Mouse (Mus musculus): ENCODE measurements around the gene Ccdc103. TPM values are rescaled to one million over a fixed set of nuclear protein-coding genes. Genes with fewer than 3 reads are reported as not detected.
A peak's percentile ranks its signal among the peaks of the same experiment; 100 is the strongest.

Ccdc103 gene
- polyA plus RNA-seq, 1 experiment from 2014 or later = 0.94 TPM

DNA sequence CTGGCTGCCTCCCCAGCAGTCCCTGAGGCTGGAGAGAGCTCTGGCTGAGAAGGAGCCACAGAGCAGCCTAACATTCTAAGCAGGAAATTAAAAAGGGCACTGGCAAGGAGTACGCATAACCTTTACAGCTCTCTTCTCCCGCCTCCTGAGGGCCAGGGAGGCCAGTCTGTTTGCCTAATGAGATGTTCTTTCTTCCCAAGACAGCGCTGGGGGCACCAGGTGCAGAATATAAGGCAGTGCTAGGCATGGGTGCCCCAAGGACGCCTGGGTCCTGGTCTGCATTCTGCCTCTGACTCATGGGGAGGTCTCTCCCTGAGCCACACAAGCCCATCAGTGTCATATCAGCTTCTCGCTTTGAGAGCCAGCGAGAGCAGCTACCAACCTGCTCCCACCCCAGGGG is 40.5 kb downstream of the Ccdc103 start:
- WGBS = 73% methylated on average over 6 of the region's 6 CpGs

DNA sequence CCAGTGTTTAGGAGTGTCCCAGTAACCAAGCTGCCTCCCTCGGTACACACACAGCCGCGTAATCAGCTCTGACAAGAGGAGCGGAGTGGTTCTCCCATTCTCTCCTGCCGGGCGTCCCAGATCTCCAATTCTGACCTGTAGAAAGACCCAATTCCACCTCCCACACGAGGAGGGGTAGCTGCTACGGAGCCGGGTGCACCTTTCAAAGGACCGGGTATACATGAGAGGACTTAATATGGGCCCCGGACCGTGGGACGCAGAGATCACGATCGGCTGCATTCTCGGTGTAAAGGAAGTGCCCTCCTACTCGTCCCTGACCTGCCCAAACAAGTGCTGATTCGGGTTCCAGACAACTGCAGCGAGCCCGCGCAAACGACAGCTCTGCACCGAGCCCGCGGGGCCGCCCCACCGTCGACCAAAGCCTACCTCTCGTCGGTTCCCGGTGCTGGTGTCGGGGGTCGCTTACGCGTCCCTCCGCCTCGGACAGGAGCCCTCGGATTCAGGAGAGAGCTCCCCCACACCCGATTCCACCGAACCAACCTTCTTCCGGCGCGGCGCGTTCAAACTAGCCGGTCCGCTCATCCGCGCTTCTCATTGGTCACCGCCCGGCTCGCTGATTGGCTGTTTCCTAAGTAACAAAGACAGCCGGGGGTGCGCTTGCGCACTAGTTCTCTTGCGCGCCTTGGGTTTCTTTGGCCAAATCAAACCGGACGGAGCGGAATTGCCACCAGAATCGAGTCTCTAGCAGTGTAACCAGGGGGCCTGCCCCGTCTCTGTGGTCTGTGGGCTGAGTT is 43.8 kb downstream of the Ccdc103 start, which contains the start of gene Kif18b:
Gene Kif18b (minus strand): TSS at position 568 of the 794 bp plus-strand sequence.
- peak within 1 kb of the TSS; percentile 72 for H3K4me2 ChIP-seq (ENCODE audit: low read depth, low read length)
- peak within 1 kb of the TSS; percentile 84 for H3K4me3 ChIP-seq (replicated peaks; ENCODE audit: low read length)
- H3K27me3 ChIP-seq (ENCODE audit: control insufficient read depth, insufficient read depth, low read length) = no peaks in the 10 kb centered on the region
- H3K27ac ChIP-seq (ENCODE audit: low read length) = peak within 1 kb of the TSS; percentile 94
- H3K9me3 ChIP-seq (replicated peaks; ENCODE audit: control insufficient read depth, low read length) = no peaks in the 10 kb centered on the region
- peaks cover 17% of the 10 kb centered on the region; the same call in 1 of the 2 replicates for H3K4me1 ChIP-seq (ENCODE audit: control insufficient read depth, insufficient read depth, low read length)
- H3K36me3 ChIP-seq (ENCODE audit: control insufficient read depth, insufficient read depth, low read length) = no peaks in the 10 kb centered on the region
- under 1% methylated on average over 62 of the region's 62 CpGs for WGBS
- peak; percentile 95 for ATAC-seq (ENCODE audit: insufficient read depth, low FRiP score)
- H3K9ac ChIP-seq (ENCODE audit: low read length) = peak within 1 kb of the TSS; percentile 83

More for the DNA sequence above, 40.5 kb downstream of the Ccdc103 start:
- H3K27ac ChIP-seq (ENCODE audit: low read length) = no peak overlapping the region
- H3K9ac ChIP-seq (ENCODE audit: low read length) = peak overlapping the region; percentile 35; the same call in 1 of the 2 replicates
- H3K27me3 ChIP-seq (ENCODE audit: control insufficient read depth, insufficient read depth, low read length) = no peaks in the 10 kb centered on the region
- H3K36me3 ChIP-seq (ENCODE audit: control insufficient read depth, insufficient read depth, low read length) = no peaks in the 10 kb centered on the region
- H3K9me3 ChIP-seq (replicated peaks; ENCODE audit: control insufficient read depth, low read length) = no peaks in the 10 kb centered on the region
- H3K4me3 ChIP-seq (replicated peaks; ENCODE audit: low read length) = no peak overlapping the region
- H3K4me2 ChIP-seq (ENCODE audit: low read depth, low read length) = no peak overlapping the region
- ATAC-seq (ENCODE audit: insufficient read depth, low FRiP score) = no peak
- peaks cover 17% of the 10 kb centered on the region; the same call in 1 of the 2 replicates for H3K4me1 ChIP-seq (ENCODE audit: control insufficient read depth, insufficient read depth, low read length)

DNA sequence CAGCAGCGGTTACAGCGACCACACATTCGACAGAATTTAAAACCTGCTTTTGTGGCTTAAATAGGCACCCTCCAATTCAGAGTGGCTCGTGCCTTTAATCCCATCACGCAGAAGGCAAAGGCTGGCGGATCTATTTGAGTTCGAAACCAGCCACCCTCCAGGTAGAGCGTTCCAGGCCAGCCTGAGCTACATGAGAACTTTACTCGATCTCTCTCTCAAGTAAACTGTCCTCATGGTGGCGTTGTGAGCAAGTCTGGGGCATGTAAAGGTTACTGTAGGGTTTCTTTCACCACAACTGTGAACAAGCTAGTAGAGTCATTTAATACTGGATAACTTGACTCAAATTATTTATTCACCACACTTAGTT is 44.3 kb downstream of the Ccdc103 start:
- peak; percentile 16; the same call in 1 of the 2 replicates for ATAC-seq (ENCODE audit: insufficient read depth, low FRiP score)
- 1% methylated on average over 10 of the region's 10 CpGs for WGBS

DNA sequence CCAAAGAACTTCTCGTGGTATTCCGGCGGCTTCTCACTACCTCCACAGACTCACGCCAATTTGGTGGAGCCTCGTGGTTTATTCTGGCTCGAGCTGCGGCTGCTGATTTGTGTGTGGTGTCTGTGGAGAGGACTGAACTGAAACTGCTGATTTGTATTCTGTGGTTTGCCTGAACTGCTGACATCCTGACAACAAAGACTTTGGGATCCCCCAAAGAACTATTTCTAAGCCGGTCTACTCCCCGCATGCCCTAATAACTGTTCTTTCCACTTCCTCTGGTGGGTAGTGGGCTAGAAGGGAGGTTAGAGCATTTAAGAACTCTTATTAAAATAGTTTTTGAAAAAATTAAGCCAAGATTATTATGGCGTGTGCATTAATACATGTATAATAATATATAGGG is 49.7 kb downstream of the Ccdc103 start:
- Histone ChIP-seq H3K9me3 (replicated peaks; ENCODE audit: control insufficient read depth, low read length) (no peaks in the 10 kb centered on the region), H3K4me3 (replicated peaks; ENCODE audit: low read length) (no peak overlapping the region), H3K9ac (ENCODE audit: low read length) (no peak overlapping the region), H3K27me3 (ENCODE audit: control insufficient read depth, insufficient read depth, low read length) (no peaks in the 10 kb centered on the region), H3K4me1 (ENCODE audit: control insufficient read depth, insufficient read depth, low read length) (no peaks in the 10 kb centered on the region), H3K4me2 (ENCODE audit: low read depth, low read length) (no peak overlapping the region), H3K27ac (ENCODE audit: low read length) (no peak overlapping the region), H3K36me3 (ENCODE audit: control insufficient read depth, insufficient read depth, low read length) (no peaks in the 10 kb centered on the region)
- ATAC-seq (ENCODE audit: insufficient read depth, low FRiP score) = no peak
- WGBS = 87% methylated on average over 10 of the region's 10 CpGs

More for the DNA sequence above, 44.3 kb downstream of the Ccdc103 start:
- H3K9ac ChIP-seq (ENCODE audit: low read length) = peak overlapping the region; percentile 78
- peak overlapping the region; percentile 94 for H3K27ac ChIP-seq (ENCODE audit: low read length)
- no peaks in the 10 kb centered on the region for H3K9me3 ChIP-seq (replicated peaks; ENCODE audit: control insufficient read depth, low read length)
- no peaks in the 10 kb centered on the region for H3K27me3 ChIP-seq (ENCODE audit: control insufficient read depth, insufficient read depth, low read length)
- H3K4me2 ChIP-seq (ENCODE audit: low read depth, low read length) = peak overlapping the region; percentile 72
- peak overlapping the region; percentile 84 for H3K4me3 ChIP-seq (replicated peaks; ENCODE audit: low read length)
- H3K4me1 ChIP-seq (ENCODE audit: control insufficient read depth, insufficient read depth, low read length) = peaks cover 17% of the 10 kb centered on the region; the same call in 1 of the 2 replicates
- no peaks in the 10 kb centered on the region for H3K36me3 ChIP-seq (ENCODE audit: control insufficient read depth, insufficient read depth, low read length)

Other genes starting within 250 kb of the Ccdc103 start
- 0.40 and 0.79 TPM in 2 replicates for gene Meioc, start 217.5 kb upstream of the Ccdc103 start, polyA plus RNA-seq (2015; fragmentation: Nextera tagmentation; extraction: Ambion mirVana)
- gene Ccdc43, start 183.4 kb upstream of the Ccdc103 start, polyA plus RNA-seq (2015; fragmentation: Nextera tagmentation; extraction: Ambion mirVana) = 39.8 and 44.6 TPM in 2 replicates
- 4.5 and 5.2 TPM in 2 replicates for gene Adam11, start 119.8 kb upstream of the Ccdc103 start, polyA plus RNA-seq (2015; fragmentation: Nextera tagmentation; extraction: Ambion mirVana)
- 30.1 and 38.5 TPM in 2 replicates for gene Gjc1, start 61.5 kb upstream of the Ccdc103 start, polyA plus RNA-seq (2015; fragmentation: Nextera tagmentation; extraction: Ambion mirVana)
- 1.2 and 1.4 TPM in 2 replicates for gene Higd1b, start 45.4 kb upstream of the Ccdc103 start, polyA plus RNA-seq (2015; fragmentation: Nextera tagmentation; extraction: Ambion mirVana)
- gene Eftud2, start 219 bp upstream of the Ccdc103 start, polyA plus RNA-seq (2015; fragmentation: Nextera tagmentation; extraction: Ambion mirVana) = 138 and 146 TPM in 2 replicates
- 0.12 TPM in 1 of 2 replicates, not detected in the other for gene Fam187a, start 4.0 kb downstream of the Ccdc103 start, polyA plus RNA-seq (2015; fragmentation: Nextera tagmentation; extraction: Ambion mirVana)
- 0.74 and 0.92 TPM in 2 replicates for gene Gfap, start 19.7 kb downstream of the Ccdc103 start, polyA plus RNA-seq (2015; fragmentation: Nextera tagmentation; extraction: Ambion mirVana)
- gene Kif18b, start 43.9 kb downstream of the Ccdc103 start, polyA plus RNA-seq (2015; fragmentation: Nextera tagmentation; extraction: Ambion mirVana) = 7.3 and 8.7 TPM in 2 replicates
- 1.3 and 1.7 TPM in 2 replicates for gene C1ql1, start 65.5 kb downstream of the Ccdc103 start, polyA plus RNA-seq (2015; fragmentation: Nextera tagmentation; extraction: Ambion mirVana)
- gene Nmt1, start 147.0 kb downstream of the Ccdc103 start, polyA plus RNA-seq (2015; fragmentation: Nextera tagmentation; extraction: Ambion mirVana) = 50.8 and 53.7 TPM in 2 replicates
- gene Dcakd, start 147.1 kb downstream of the Ccdc103 start, polyA plus RNA-seq (2015; fragmentation: Nextera tagmentation; extraction: Ambion mirVana) = 85.2 and 109 TPM in 2 replicates
- gene Plcd3, start 220.5 kb downstream of the Ccdc103 start, polyA plus RNA-seq (2015; fragmentation: Nextera tagmentation; extraction: Ambion mirVana) = 5.2 and 6.5 TPM in 2 replicates
- 31.0 and 36.4 TPM in 2 replicates for gene Acbd4, start 220.5 kb downstream of the Ccdc103 start, polyA plus RNA-seq (2015; fragmentation: Nextera tagmentation; extraction: Ambion mirVana)
- 4.7 and 5.7 TPM in 2 replicates for gene Hexim1, start 235.0 kb downstream of the Ccdc103 start, polyA plus RNA-seq (2015; fragmentation: Nextera tagmentation; extraction: Ambion mirVana)